7 mouse cellular contexts compared by ENCODE assay signal in the genomic region with DNA sequence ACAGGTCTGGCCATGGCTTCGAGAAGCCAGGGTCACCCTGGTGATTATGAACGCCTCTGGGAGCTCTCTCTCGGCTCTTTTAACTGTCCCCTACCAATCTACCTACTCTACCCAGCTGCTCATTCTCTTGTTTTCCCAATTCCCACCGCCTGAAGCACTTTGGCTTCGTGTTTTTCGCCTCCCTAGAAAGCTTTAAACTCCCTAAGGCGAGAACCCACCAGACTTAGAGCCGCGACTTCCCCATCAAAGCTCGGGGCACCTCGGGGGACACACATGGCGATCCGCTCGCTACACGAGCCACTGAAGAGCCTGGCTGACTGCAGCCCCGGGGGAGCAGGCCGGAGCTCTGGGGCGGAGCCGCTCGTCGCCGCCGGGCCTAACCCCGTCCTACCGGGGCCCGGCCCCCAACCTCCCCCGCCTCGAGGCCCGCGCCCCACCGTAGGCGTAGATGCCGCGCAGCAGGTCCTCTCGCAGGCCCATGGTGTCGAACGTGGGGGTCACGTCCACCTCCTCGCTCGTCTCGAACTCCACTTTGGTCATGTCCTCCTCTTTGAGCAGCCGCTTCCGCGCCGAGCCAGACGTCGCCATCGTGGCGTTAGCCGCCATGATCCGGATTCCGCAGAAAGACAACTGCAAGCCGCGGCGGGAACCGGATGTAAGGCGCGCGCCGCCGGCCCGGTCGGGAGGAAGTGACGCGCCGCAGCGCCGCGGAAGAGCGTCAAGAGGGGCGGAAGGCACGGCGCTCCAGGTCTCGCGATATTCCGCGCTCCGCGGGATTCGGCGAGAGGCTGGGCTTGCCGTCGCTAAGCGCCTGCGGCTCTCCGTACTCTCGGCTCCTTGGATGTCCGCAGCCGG. TPM values are rescaled to one million over a fixed set of nuclear protein-coding genes. Genes with fewer than 3 reads are reported as not detected.
DNase-seq lines count a peak whose midpoint lies in the region; ATAC-seq and TF ChIP-seq lines count a peak whose summit lies in the region.

Gene Eif4a3, minus strand, starts transcription at position 699 of the 855 bp plus-strand sequence.

- H3K4me2 ChIP-seq in intestine, postnatal 0 days (replicated peaks; ENCODE audit: low read depth) = peak within 1 kb of the TSS; percentile 73
- peak within 1 kb of the TSS; percentile 93 for H3K4me2 ChIP-seq in midbrain, embryonic 12.5 days (replicated peaks)

- no peak; the same call in 1 of the 2 replicates for TF ChIP-seq POLR2A in small intestine, adult 2 months (IDR thresholded peaks at IDR 0.05; ENCODE audit: low read depth, low read length)

- under 1% methylated on average over 89 of the region's 89 CpGs for WGBS in embryonic facial prominence, embryonic 10.5 days
- WGBS in intestine, postnatal 0 days = under 1% methylated on average over 89 of the region's 89 CpGs
- WGBS in midbrain, embryonic 12.5 days = under 1% methylated on average over 86 of the region's 89 CpGs
- under 1% methylated on average over 89 of the region's 89 CpGs for WGBS in small intestine, adult 2 months

- H3K27me3 ChIP-seq in embryonic facial prominence, embryonic 10.5 days (replicated peaks; ENCODE audit: low read depth, poor library complexity, severe bottlenecking) = peaks cover 10% of the 10 kb centered on the region; the same call in 1 of the 2 replicates
- H3K27me3 ChIP-seq in intestine, postnatal 0 days (replicated peaks; ENCODE audit: control insufficient read depth, insufficient read depth, low read length) = no peaks in the 10 kb centered on the region
- H3K27me3 ChIP-seq in midbrain, embryonic 12.5 days = 0 out of 2 replicates have a peak, but pooled peaks cover 8% of the 10 kb centered on the region
- no peaks in the 10 kb centered on the region for H3K27me3 ChIP-seq in small intestine, adult 2 months (ENCODE audit: control insufficient read depth, insufficient read depth, low read length)

- H3K27ac ChIP-seq in embryonic facial prominence, embryonic 10.5 days (replicated peaks) = peak within 1 kb of the TSS; percentile 97
- H3K27ac ChIP-seq in intestine, postnatal 0 days (ENCODE audit: low read depth, low read length) = peak within 1 kb of the TSS; percentile 80
- peak within 1 kb of the TSS; percentile 96 for H3K27ac ChIP-seq in midbrain, embryonic 12.5 days (replicated peaks)
- 0 out of 2 replicates have a peak within 1 kb of the TSS, but pooled peaks have one; percentile 18 for H3K27ac ChIP-seq in small intestine, adult 2 months (ENCODE audit: insufficient read depth, low read depth, low read length)

- no peaks in the 10 kb centered on the region for H3K9me3 ChIP-seq in embryonic facial prominence, embryonic 10.5 days
- H3K9me3 ChIP-seq in intestine, postnatal 0 days (ENCODE audit: control insufficient read depth) = no peaks in the 10 kb centered on the region
- H3K9me3 ChIP-seq in midbrain, embryonic 12.5 days = no peaks in the 10 kb centered on the region

- no peak for TF ChIP-seq CTCF in intestine, postnatal 0 days (IDR thresholded peaks at IDR 0.05; ENCODE audit: low read depth)
- no peak for TF ChIP-seq CTCF in small intestine, adult 2 months (IDR thresholded peaks at IDR 0.05; ENCODE audit: extremely low read depth, insufficient read length, insufficient replicate concordance, low read depth, low read length)

- peaks cover 37% of the 10 kb centered on the region for H3K36me3 ChIP-seq in embryonic facial prominence, embryonic 10.5 days (replicated peaks)
- peaks cover 35% of the 10 kb centered on the region for H3K36me3 ChIP-seq in intestine, postnatal 0 days (ENCODE audit: control insufficient read depth, insufficient read depth)
- H3K36me3 ChIP-seq in midbrain, embryonic 12.5 days = peaks cover 34% of the 10 kb centered on the region
- H3K36me3 ChIP-seq in small intestine, adult 2 months (ENCODE audit: control insufficient read depth, insufficient read depth, low read length) = peaks cover 29% of the 10 kb centered on the region

- ATAC-seq in intestine, postnatal 0 days = peak; percentile 96
- peak; percentile 96 for ATAC-seq in midbrain, embryonic 12.5 days (ENCODE audit: low FRiP score, low read depth)

- H3K4me3 ChIP-seq in embryonic facial prominence, embryonic 10.5 days = peak within 1 kb of the TSS; percentile 99
- H3K4me3 ChIP-seq in intestine, postnatal 0 days (ENCODE audit: low read depth, low read length) = peak within 1 kb of the TSS; percentile 93
- peak within 1 kb of the TSS; percentile 99 for H3K4me3 ChIP-seq in midbrain, embryonic 12.5 days
- H3K4me3 ChIP-seq in small intestine, adult 2 months (ENCODE audit: low read depth, low read length) = peak within 1 kb of the TSS; percentile 72

- peak within 1 kb of the TSS; percentile 94 for H3K9ac ChIP-seq in intestine, postnatal 0 days (ENCODE audit: low read depth, low read length)
- H3K9ac ChIP-seq in midbrain, embryonic 12.5 days (replicated peaks) = peak within 1 kb of the TSS; percentile 97

- intact Hi-C loops in left cerebral cortex, postnatal 4 days (cut with DNase I) = loop anchor here (10.0 kb wide), 2 partner anchors 185 to 605 kb away; no protein-coding TSS in a partner anchor

- peaks cover 17% of the 10 kb centered on the region for H3K4me1 ChIP-seq in embryonic facial prominence, embryonic 10.5 days
- no peaks in the 10 kb centered on the region for H3K4me1 ChIP-seq in intestine, postnatal 0 days (replicated peaks; ENCODE audit: control insufficient read depth, insufficient read depth, low read length)
- peaks cover 24% of the 10 kb centered on the region for H3K4me1 ChIP-seq in midbrain, embryonic 12.5 days
- 0 out of 2 replicates have a peak, but pooled peaks cover 6% of the 10 kb centered on the region for H3K4me1 ChIP-seq in small intestine, adult 2 months (ENCODE audit: control insufficient read depth, insufficient read depth, insufficient read length, low read length)

- DNase-seq in adrenal gland, postnatal 10 days = peak; percentile 98
- peak; percentile 98 for DNase-seq in embryonic facial prominence, embryonic 10.5 days (ENCODE audit: low spot score)
- DNase-seq in gonadal fat pad, adult 2 months (ENCODE audit: low read depth) = peak; percentile 64
- peak; percentile 97 for DNase-seq in left cerebral cortex, postnatal 4 days

RNA-seq across cellular contexts. Expression of gene Eif4a3, which starts in this region (rescaled TPM):
- 100 to 1,000 TPM; 147 to 153 TPM for total RNA-seq in adrenal gland, postnatal 10 days (2021)
- 465 and 504 TPM in 2 replicates for polyA plus RNA-seq in embryonic facial prominence, embryonic 10.5 days (2016; fragmentation: Nextera tagmentation; extraction: Ambion mirVana)
- polyA plus RNA-seq in gonadal fat pad, adult 2 months (2012; rRNA removed) = 104 and 113 TPM in 2 replicates
- 162 and 174 TPM in 2 replicates for polyA plus RNA-seq in intestine, postnatal 0 days (2015; fragmentation: Nextera tagmentation; extraction: Ambion mirVana)
- 100 to 1,000 TPM; 115 to 127 TPM for total RNA-seq in left cerebral cortex, postnatal 4 days (2021)
- 326 and 341 TPM in 2 replicates for polyA plus RNA-seq in midbrain, embryonic 12.5 days (2016; fragmentation: Nextera tagmentation; extraction: Ambion mirVana)
- polyA plus RNA-seq in small intestine, adult 2 months (2012; rRNA removed) = 27.7 and 56.5 TPM in 2 replicates

Comparison
In these comparisons a context has a peak if more than half of its experiments do, and no peak if none do; other contexts are left out.
1. Peak in every context shown above with its lines: DNase-seq, ATAC-seq, H3K4me3 ChIP-seq and H3K27ac ChIP-seq.
2. H3K27ac ChIP-seq: peak in every context shown above with its lines; median percentile 97 in embryonic facial prominence, embryonic 10.5 days; 96 in midbrain, embryonic 12.5 days; 80 in intestine, postnatal 0 days; 18 in small intestine, adult 2 months.